Mouse (Mus musculus): ENCODE measurements around the gene Mrpl24. TPM values are rescaled to one million over a fixed set of nuclear protein-coding genes. Genes with fewer than 3 reads are reported as not detected.

Mrpl24 gene
- total and polyA plus RNA-seq, 2 experiments: 35.3 to 96.6 TPM

DNA sequence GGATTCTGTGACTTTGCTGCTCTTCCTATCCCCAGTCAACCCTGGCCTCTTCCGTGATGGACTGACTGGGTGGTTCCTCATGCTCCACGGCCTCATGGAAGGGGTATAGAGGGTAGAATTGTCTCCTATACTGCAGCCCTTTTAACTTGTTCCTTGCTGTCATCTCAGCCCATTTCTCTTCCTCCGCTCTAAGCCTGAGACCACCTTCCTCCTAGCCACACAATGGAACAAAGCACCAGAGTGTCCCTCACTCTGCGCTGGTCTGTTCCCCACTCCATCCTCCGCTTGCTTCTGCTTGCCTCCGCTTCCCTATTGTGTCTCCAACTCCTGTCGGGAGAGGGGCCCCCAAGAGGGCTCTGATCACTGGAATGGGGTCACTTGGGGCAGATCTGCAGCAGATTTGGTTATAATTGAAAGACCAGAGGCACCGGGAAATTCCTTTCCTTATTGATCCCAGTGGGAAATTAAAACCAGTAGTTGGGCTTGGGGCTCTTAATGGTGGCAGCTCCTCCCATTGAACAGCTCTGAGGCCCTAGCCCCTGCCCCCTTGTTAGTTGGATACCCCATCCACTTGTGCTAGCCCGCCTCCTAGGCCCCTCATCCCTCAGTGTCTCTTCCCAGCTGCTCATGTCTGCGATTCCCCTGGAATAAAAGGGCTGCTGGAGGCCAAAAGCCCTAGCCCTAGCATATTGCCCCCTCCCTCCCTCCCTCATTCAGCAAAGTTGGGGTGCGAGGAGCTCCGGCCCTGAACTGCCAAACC lies 26.7 kb downstream of the Mrpl24 start:
- DNase-seq (ENCODE audit: extremely low read depth, low read depth, low spot score): no peak
- H3K4me1 ChIP-seq (ENCODE audit: control insufficient read depth, insufficient read depth, low read length): peaks cover 6% of the 10 kb centered on the region
- WGBS: 46% methylated on average over 12 of the region's 12 CpGs
- no peak overlapping the region for H3K27ac ChIP-seq (replicated peaks; ENCODE audit: insufficient read depth, low read depth, low read length)
- TF ChIP-seq CTCF (IDR thresholded peaks at IDR 0.05; ENCODE audit: low read depth, low read length) (no peak), POLR2A (IDR thresholded peaks at IDR 0.05; ENCODE audit: extremely low read depth, insufficient read depth, low read length) (no peak)
- peaks cover 12% of the 10 kb centered on the region for H3K36me3 ChIP-seq (ENCODE audit: control insufficient read depth, insufficient read depth, low read length)
- peaks cover 22% of the 10 kb centered on the region; the same call in 1 of the 2 replicates for H3K27me3 ChIP-seq (ENCODE audit: control insufficient read depth, insufficient read depth, low read length)
- no peak overlapping the region for H3K4me3 ChIP-seq (ENCODE audit: insufficient read depth, low read depth, low read length)
- H3K79me2 ChIP-seq (ENCODE audit: control insufficient read depth, insufficient read depth, low read length): no peaks in the 10 kb centered on the region
- H3K9ac ChIP-seq (ENCODE audit: low read depth, low read length): no peak overlapping the region

DNA sequence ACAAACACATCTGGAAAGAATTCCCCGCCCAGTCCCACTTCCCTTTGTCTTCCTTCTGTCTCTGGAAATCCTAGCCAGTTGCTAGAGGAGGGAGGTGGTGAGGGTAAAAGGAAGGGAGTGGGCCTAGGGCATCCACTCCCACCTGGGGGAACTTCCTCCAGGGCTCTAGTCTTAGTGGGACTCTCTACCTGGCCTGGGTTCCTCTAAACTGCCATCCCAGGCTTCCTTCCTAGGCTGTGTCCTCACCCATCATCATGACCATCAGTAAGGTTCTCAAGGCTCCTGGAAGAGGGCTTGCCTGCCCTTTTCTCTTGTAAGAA lies 27.2 kb downstream of the Mrpl24 start:
- H3K79me2 ChIP-seq (ENCODE audit: control insufficient read depth, insufficient read depth, low read length): no peaks in the 10 kb centered on the region
- 50% methylated on average over 1 of the region's 1 CpGs for WGBS
- H3K9ac ChIP-seq (ENCODE audit: low read depth, low read length): no peak overlapping the region
- H3K27ac ChIP-seq (replicated peaks; ENCODE audit: insufficient read depth, low read depth, low read length): no peak overlapping the region
- TF ChIP-seq POLR2A (IDR thresholded peaks at IDR 0.05; ENCODE audit: extremely low read depth, insufficient read depth, low read length) (no peak), CTCF (IDR thresholded peaks at IDR 0.05; ENCODE audit: low read depth, low read length) (no peak)
- H3K4me1 ChIP-seq (ENCODE audit: control insufficient read depth, insufficient read depth, low read length): peaks cover 6% of the 10 kb centered on the region
- H3K4me3 ChIP-seq (ENCODE audit: insufficient read depth, low read depth, low read length): no peak overlapping the region
- no peak for DNase-seq (ENCODE audit: extremely low read depth, low read depth, low spot score)
- peaks cover 23% of the 10 kb centered on the region; the same call in 1 of the 2 replicates for H3K27me3 ChIP-seq (ENCODE audit: control insufficient read depth, insufficient read depth, low read length)
- H3K36me3 ChIP-seq (ENCODE audit: control insufficient read depth, insufficient read depth, low read length): peaks cover 7% of the 10 kb centered on the region

DNA sequence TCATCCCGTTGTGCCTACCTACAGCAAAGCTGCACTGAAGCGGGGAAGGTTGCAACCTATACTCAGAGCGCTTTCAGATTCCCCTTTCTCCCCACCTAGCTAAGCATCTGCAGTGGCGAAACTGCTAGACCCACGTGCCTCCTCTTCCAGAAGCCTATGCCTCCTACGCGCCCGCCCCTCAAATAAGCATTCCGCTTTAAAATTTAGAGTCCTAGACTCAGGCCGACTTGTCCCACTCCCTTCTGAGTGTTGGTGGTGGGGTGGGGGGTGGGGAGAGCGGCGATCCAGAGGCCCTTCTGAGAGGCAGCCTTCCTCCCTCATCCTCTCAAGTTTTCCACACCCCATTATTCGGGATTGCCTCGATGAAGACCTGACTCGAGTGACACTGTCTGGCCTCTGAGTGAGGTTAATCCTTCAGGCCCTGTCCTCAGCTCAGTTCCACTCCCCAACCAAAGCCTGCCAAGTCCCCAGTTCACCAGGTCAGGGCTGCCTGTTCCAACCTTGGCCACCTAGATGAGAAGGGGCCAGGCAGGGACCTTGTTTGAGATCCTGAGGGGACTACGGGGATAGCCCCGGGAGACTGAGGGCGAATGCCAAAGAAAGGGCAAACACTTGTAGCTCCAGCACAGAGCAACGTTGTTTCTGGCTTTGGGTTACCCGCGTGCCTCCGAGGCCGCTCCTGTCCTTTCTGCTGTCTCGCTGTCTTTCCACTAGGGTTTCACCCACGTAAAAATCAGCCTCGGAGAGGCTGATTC lies 27.9 kb downstream of the Mrpl24 start:
- H3K36me3 ChIP-seq (ENCODE audit: control insufficient read depth, insufficient read depth, low read length): peaks cover under 1% of the 10 kb centered on the region; the same call in 1 of the 2 replicates
- H3K4me1 ChIP-seq (ENCODE audit: control insufficient read depth, insufficient read depth, low read length): peaks cover 6% of the 10 kb centered on the region
- WGBS: 7% methylated on average over 26 of the region's 26 CpGs
- H3K79me2 ChIP-seq (ENCODE audit: control insufficient read depth, insufficient read depth, low read length): no peaks in the 10 kb centered on the region
- no peak overlapping the region for H3K27ac ChIP-seq (replicated peaks; ENCODE audit: insufficient read depth, low read depth, low read length)
- peaks cover 26% of the 10 kb centered on the region; the same call in 1 of the 2 replicates for H3K27me3 ChIP-seq (ENCODE audit: control insufficient read depth, insufficient read depth, low read length)
- no peak for TF ChIP-seq POLR2A (IDR thresholded peaks at IDR 0.05; ENCODE audit: extremely low read depth, insufficient read depth, low read length)
- no peak for TF ChIP-seq CTCF (IDR thresholded peaks at IDR 0.05; ENCODE audit: low read depth, low read length)
- H3K9ac ChIP-seq (ENCODE audit: low read depth, low read length): no peak overlapping the region
- no peak for DNase-seq (ENCODE audit: extremely low read depth, low read depth, low spot score)
- no peak overlapping the region for H3K4me3 ChIP-seq (ENCODE audit: insufficient read depth, low read depth, low read length)

DNA sequence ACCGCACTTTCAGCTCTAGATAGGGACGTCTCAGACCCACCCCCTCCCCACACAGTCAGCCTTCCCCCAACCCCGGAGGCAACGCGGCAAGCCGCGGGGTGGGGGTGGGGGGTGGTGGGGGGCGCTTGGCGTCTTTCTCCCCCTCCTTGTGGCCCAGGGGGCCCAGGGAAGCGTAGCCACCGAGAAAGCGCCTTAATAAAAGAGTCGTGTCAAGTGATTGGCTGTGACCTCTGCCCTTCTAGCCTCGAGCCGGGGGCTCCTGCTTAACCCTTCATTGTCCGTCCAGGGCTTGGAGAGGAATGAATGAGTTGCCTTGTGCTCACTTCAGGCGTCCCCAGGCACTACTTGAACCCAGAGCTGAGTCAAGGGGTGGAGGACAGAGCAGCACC lies 28.5 kb downstream of the Mrpl24 start:
- WGBS: 4% methylated on average over 17 of the region's 17 CpGs
- peaks cover 26% of the 10 kb centered on the region; the same call in 1 of the 2 replicates for H3K27me3 ChIP-seq (ENCODE audit: control insufficient read depth, insufficient read depth, low read length)
- TF ChIP-seq POLR2A (IDR thresholded peaks at IDR 0.05; ENCODE audit: extremely low read depth, insufficient read depth, low read length) (no peak), CTCF (IDR thresholded peaks at IDR 0.05; ENCODE audit: low read depth, low read length) (no peak)

DNA sequence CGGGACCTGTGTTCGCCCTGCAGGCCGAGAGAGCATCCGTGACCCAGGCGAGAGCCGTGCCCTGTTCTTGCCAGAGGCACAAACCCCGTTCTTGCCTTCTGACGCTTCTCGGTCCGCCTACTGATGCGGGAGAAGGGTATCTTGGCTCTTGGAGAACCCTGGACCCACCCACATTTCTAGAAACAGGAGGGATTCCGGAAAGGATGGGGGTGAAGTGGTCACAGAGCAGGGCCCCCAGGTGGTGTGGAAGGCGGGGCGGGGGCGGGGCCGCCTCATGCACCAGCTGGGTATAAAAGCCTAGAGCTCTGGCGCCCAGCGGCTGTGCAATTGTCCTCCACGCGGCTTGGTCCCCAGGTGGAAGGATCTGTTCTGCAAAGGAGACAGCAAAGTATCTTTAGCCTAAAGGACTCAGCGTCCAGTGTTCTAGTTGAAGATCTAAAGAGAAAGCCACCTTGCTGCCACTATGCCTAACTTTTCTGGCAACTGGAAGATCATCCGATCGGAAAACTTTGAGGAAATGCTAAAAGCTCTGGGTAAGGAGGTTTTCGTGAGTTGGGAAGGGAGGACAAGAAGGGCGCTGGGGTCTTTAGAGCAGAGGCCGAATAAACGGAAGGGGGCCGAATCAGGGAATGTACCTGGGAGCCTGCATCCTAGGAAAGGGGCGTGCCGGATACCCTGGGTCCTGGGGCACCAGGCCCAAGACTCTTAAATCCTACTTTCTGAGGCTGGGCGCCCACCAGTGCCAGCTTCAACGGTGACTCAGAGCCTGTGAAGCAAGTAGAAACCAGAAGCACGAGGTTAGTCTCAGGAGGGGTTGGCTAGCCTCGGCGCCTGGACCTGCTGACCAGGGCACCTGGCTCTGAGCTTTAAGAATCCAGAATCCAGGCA lies 29.3 kb downstream of the Mrpl24 start, which contains the start of gene Crabp2:
Gene Crabp2, plus strand, starts transcription at position 289 of the 888 bp plus-strand sequence.
- Histone ChIP-seq H3K79me2 (ENCODE audit: control insufficient read depth, insufficient read depth, low read length) (no peaks in the 10 kb centered on the region), H3K4me1 (ENCODE audit: control insufficient read depth, insufficient read depth, low read length) (peaks cover 6% of the 10 kb centered on the region), H3K27me3 (ENCODE audit: control insufficient read depth, insufficient read depth, low read length) (peaks cover 26% of the 10 kb centered on the region; the same call in 1 of the 2 replicates), H3K9ac (ENCODE audit: low read depth, low read length) (no peak within 1 kb of the TSS), H3K27ac (replicated peaks; ENCODE audit: insufficient read depth, low read depth, low read length) (no peak within 1 kb of the TSS), H3K36me3 (ENCODE audit: control insufficient read depth, insufficient read depth, low read length) (no peaks in the 10 kb centered on the region), H3K4me3 (ENCODE audit: insufficient read depth, low read depth, low read length) (no peak within 1 kb of the TSS)
- TF ChIP-seq POLR2A (IDR thresholded peaks at IDR 0.05; ENCODE audit: extremely low read depth, insufficient read depth, low read length) (no peak), CTCF (IDR thresholded peaks at IDR 0.05; ENCODE audit: low read depth, low read length) (no peak)
- no peak for DNase-seq (ENCODE audit: extremely low read depth, low read depth, low spot score)
- 6% methylated on average over 35 of the region's 35 CpGs for WGBS

More for the DNA sequence above, 28.5 kb downstream of the Mrpl24 start:
- no peak overlapping the region for H3K27ac ChIP-seq (replicated peaks; ENCODE audit: insufficient read depth, low read depth, low read length)
- H3K9ac ChIP-seq (ENCODE audit: low read depth, low read length): no peak overlapping the region
- no peaks in the 10 kb centered on the region for H3K79me2 ChIP-seq (ENCODE audit: control insufficient read depth, insufficient read depth, low read length)
- H3K4me1 ChIP-seq (ENCODE audit: control insufficient read depth, insufficient read depth, low read length): peaks cover 6% of the 10 kb centered on the region
- DNase-seq (ENCODE audit: extremely low read depth, low read depth, low spot score): no peak
- H3K4me3 ChIP-seq (ENCODE audit: insufficient read depth, low read depth, low read length): no peak overlapping the region
- no peaks in the 10 kb centered on the region for H3K36me3 ChIP-seq (ENCODE audit: control insufficient read depth, insufficient read depth, low read length)
